Mouse (Mus musculus) heart, adult 2 months (tissue): Measurements from ENCODE around the gene Pax7.

ENCODE experiments used
- CTCF ChIP-seq: fragments of 200-600 bp; IDR thresholded peaks from 2 replicates; pipeline ENCODE4 v1.8.1; 2022; ENCODE audit warnings: antibody characterized with exemption, mild to moderate bottlenecking, moderate library complexity
- EP300 ChIP-seq: fragments of 200-500 bp; IDR thresholded peaks from 2 replicates; pipeline ENCODE4 v1.6.1; 2011; ENCODE audit warnings: low read depth, low read length, control low read depth; ENCODE audit not compliant: insufficient read depth
- POLR2A ChIP-seq: fragments of 200-500 bp; IDR thresholded peaks from 2 replicates; pipeline ENCODE4 v1.6.1; 2011; ENCODE audit warnings: mild to moderate bottlenecking, low read depth, low read length, control low read depth; ENCODE audit not compliant: insufficient read depth

DNA sequence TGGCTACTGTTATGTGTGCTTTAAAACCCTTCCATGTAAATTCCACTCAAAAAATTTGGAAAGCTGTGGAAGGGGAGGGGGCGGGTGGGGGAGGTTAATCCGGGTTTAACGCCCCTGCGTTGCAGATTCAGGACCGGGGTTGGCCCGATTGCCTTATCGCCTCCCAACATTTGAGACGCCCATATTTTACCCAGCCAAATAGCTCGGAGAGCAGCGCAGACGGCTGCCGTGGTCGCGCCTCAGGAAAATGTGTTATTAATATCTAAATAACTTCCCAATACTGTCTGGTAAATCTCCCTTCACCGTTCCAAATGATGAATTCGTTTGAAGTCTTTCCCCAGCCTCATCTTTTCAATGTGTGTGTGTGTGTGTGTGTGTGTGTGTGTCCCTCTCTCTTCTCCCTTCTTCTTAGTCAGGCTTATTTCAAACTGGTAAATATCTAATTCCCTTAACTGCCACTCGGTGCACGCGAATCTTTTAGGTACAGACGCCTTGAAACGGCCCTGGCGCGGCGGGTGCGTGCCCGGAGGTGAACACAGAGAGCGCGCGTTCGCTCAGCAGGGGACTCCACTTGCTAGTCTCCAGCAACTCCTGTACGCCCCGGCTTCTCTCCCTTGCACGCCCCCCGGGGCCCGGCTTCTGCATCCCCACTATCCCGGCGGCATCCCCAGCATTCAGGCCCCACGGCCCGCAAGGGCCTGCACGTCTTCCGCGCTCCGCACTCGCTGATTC, 10.0 kb downstream of the Pax7 start:
- TF ChIP-seq CTCF: no peak
- TF ChIP-seq POLR2A: no peak
- TF ChIP-seq EP300: no peak
